Comparison of ENCODE assay signal across 18 mouse cellular contexts in genomic region chr10:67607297-67608032, GRCm38 (mm10). TPM values are rescaled to one million over a fixed set of nuclear protein-coding genes. Genes with fewer than 3 reads are reported as not detected.
DNase-seq lines count a peak whose midpoint lies in the region; ATAC-seq and TF ChIP-seq lines count a peak whose summit lies in the region.
"Had no signal": no experiment of that assay in that cellular context is flagged by ENCODE, and none has a peak within 500 bp of the region (broad histone marks: within the 10 kb centered on the region; RNA-seq: fewer than 3 reads in every experiment).

No protein-coding gene starts in this region.

- 39% methylated on average over 9 of the region's 9 CpGs for WGBS in kidney, postnatal 0 days
- whole genome bisulfite sequencing in kidney, embryonic 14.5 days = 54% methylated on average over 9 of the region's 9 CpGs
- 80% methylated on average over 9 of the region's 9 CpGs for WGBS in hindbrain, embryonic 16.5 days

- TF ChIP-seq CTCF in kidney, postnatal 0 days (IDR thresholded peaks at IDR 0.05; ENCODE audit: low read depth) = no peak

- DNase-seq in kidney, postnatal 0 days (ENCODE audit: low spot score) = peak; percentile 33
- peak; percentile 44 for DNase-seq in CD4-positive, CD25-positive, alpha-beta regulatory T cell, adult 2 months (ENCODE audit: low read depth, low spot score)
- DNase-seq in c-Kit-positive CD71-negative TER-119-negative erythroid progenitor cells, embryonic 14.5 days (ENCODE audit: low read depth) = peak; percentile 24
- no peak for DNase-seq in yolk sac, embryonic 10.5 days (ENCODE audit: low spot score)
- DNase-seq in layer of hippocampus, adult 18-20 months (ENCODE audit: low spot score in 2 of 2) = no peak
- DNase-seq: B cell, adult 2 months; cerebellum, adult 2 months; gastrocnemius, adult 2 months; heart, adult 2 months; kidney, adult 9 months; liver, postnatal 0 days had no signal

- H3K9ac ChIP-seq in kidney, postnatal 0 days (ENCODE audit: low read depth, low read length) = no peak overlapping the region
- H3K9ac ChIP-seq in kidney, embryonic 14.5 days (ENCODE audit: low read depth, low read length) = no peak overlapping the region
- no peak overlapping the region for H3K9ac ChIP-seq in hindbrain, embryonic 16.5 days (ENCODE audit: low read depth, low read length)
- H3K9ac ChIP-seq: hindbrain, embryonic 13.5 days; limb, embryonic 13.5 days; liver, postnatal 0 days; midbrain, embryonic 13.5 days had no signal

- no peak overlapping the region for H3K4me3 ChIP-seq in kidney, postnatal 0 days (replicated peaks; ENCODE audit: low read depth, low read length)
- H3K4me3 ChIP-seq in kidney, embryonic 14.5 days (ENCODE audit: low read length) = no peak overlapping the region
- H3K4me3 ChIP-seq in hindbrain, embryonic 16.5 days (ENCODE audit: low read length) = no peak overlapping the region
- H3K4me3 ChIP-seq: gastrocnemius, adult 2 months; heart, adult 2 months; hindbrain, embryonic 13.5 days; limb, embryonic 13.5 days; midbrain, embryonic 13.5 days had no signal

- no peak overlapping the region for H3K4me2 ChIP-seq in kidney, postnatal 0 days (ENCODE audit: low read length)
- no peak overlapping the region for H3K4me2 ChIP-seq in kidney, embryonic 14.5 days (replicated peaks; ENCODE audit: low read depth, low read length)
- H3K4me2 ChIP-seq in hindbrain, embryonic 16.5 days (ENCODE audit: low read length) = no peak overlapping the region
- H3K4me2 ChIP-seq: hindbrain, embryonic 13.5 days; limb, embryonic 13.5 days; midbrain, embryonic 13.5 days had no signal

- no peaks in the 10 kb centered on the region for H3K4me1 ChIP-seq in kidney, postnatal 0 days (replicated peaks; ENCODE audit: insufficient read depth, low read length)
- H3K4me1 ChIP-seq in kidney, embryonic 14.5 days (ENCODE audit: control insufficient read depth, insufficient read depth, low read length) = no peaks in the 10 kb centered on the region
- H3K4me1 ChIP-seq in hindbrain, embryonic 16.5 days (ENCODE audit: control insufficient read depth, insufficient read depth, low read depth, low read length) = no peaks in the 10 kb centered on the region
- H3K4me1 ChIP-seq: hindbrain, embryonic 13.5 days; limb, embryonic 13.5 days; midbrain, embryonic 13.5 days had no signal

- no peaks in the 10 kb centered on the region for H3K36me3 ChIP-seq in kidney, postnatal 0 days (ENCODE audit: insufficient read depth, low read length)
- H3K36me3 ChIP-seq in kidney, embryonic 14.5 days (ENCODE audit: control insufficient read depth, insufficient read depth, low read length) = no peaks in the 10 kb centered on the region
- no peaks in the 10 kb centered on the region for H3K36me3 ChIP-seq in hindbrain, embryonic 16.5 days (ENCODE audit: control insufficient read depth, insufficient read depth, low read length)
- H3K36me3 ChIP-seq: hindbrain, embryonic 13.5 days; limb, embryonic 13.5 days; midbrain, embryonic 13.5 days had no signal

- H3K27ac ChIP-seq in kidney, postnatal 0 days = no peak overlapping the region
- no peak overlapping the region for H3K27ac ChIP-seq in kidney, embryonic 14.5 days (ENCODE audit: low read depth, low read length)
- no peak overlapping the region for H3K27ac ChIP-seq in hindbrain, embryonic 16.5 days (ENCODE audit: low read depth, low read length)
- H3K27ac ChIP-seq: gastrocnemius, adult 2 months; heart, adult 2 months; hindbrain, embryonic 13.5 days; limb, embryonic 13.5 days; midbrain, embryonic 13.5 days had no signal

- ATAC-seq in kidney, postnatal 0 days (replicated peaks; ENCODE audit: low FRiP score, low read depth) = no peak
- no peak for ATAC-seq in kidney, embryonic 14.5 days (ENCODE audit: low FRiP score, low TSS enrichment)
- ATAC-seq in megakaryocyte progenitor cell, adult 5-6 weeks (replicated peaks; ENCODE audit: poor library complexity) = peak; percentile 50
- ATAC-seq in hindbrain, embryonic 16.5 days = no peak
- ATAC-seq: forebrain, embryonic 16.5 days; liver, postnatal 0 days; midbrain, embryonic 13.5 days had no signal

- H3K9me3 ChIP-seq in kidney, postnatal 0 days (replicated peaks; ENCODE audit: low read length) = no peaks in the 10 kb centered on the region
- H3K9me3 ChIP-seq in kidney, embryonic 14.5 days (ENCODE audit: control insufficient read depth, low read length) = no peaks in the 10 kb centered on the region
- H3K9me3 ChIP-seq in hindbrain, embryonic 16.5 days (ENCODE audit: control insufficient read depth, low read length) = no peaks in the 10 kb centered on the region
- H3K9me3 ChIP-seq: hindbrain, embryonic 13.5 days; limb, embryonic 13.5 days; midbrain, embryonic 13.5 days had no signal

- H3K27me3 ChIP-seq in kidney, postnatal 0 days (ENCODE audit: insufficient read depth, low read length) = no peaks in the 10 kb centered on the region
- H3K27me3 ChIP-seq in kidney, embryonic 14.5 days (ENCODE audit: control insufficient read depth, insufficient read depth, low read length) = no peaks in the 10 kb centered on the region
- H3K27me3 ChIP-seq in hindbrain, embryonic 16.5 days (replicated peaks; ENCODE audit: control insufficient read depth, insufficient read depth, low read length) = no peaks in the 10 kb centered on the region
- H3K27me3 ChIP-seq: hindbrain, embryonic 13.5 days; limb, embryonic 13.5 days; midbrain, embryonic 13.5 days had no signal

RNA-seq across cellular contexts. Expression of gene Ado, which starts 58.7 kb away (rescaled TPM):
- polyA plus RNA-seq in kidney, postnatal 0 days (2015; fragmentation: Nextera tagmentation; extraction: Ambion mirVana) = 51.2 and 56.8 TPM in 2 replicates
- 52.6 and 82.1 TPM in 2 replicates for polyA plus RNA-seq in kidney, embryonic 14.5 days (2014; fragmentation: Nextera tagmentation; extraction: Ambion mirVana)
- 15.5 and 15.9 TPM in 2 replicates for total RNA-seq in megakaryocyte progenitor cell, adult 5-6 weeks (2015)
- total RNA-seq in megakaryocyte progenitor cell, adult 5-6 weeks (2017) = 19.7 and 21.2 TPM in 2 replicates
- 10 to 100 TPM; 35.4 to 35.7 TPM for total RNA-seq in layer of hippocampus, adult 18-20 months (2021)
- polyA plus RNA-seq in hindbrain, embryonic 16.5 days (2015; fragmentation: Nextera tagmentation; extraction: Ambion mirVana) = 83.2 and 91.0 TPM in 2 replicates

Comparison
In these comparisons a context has a peak if more than half of its experiments do, and no peak if none do; other contexts are left out.
1. DNase-seq: peak in kidney, postnatal 0 days (single experiment), CD4-positive, CD25-positive, alpha-beta regulatory T cell, adult 2 months (single experiment) and c-Kit-positive CD71-negative TER-119-negative erythroid progenitor cells, embryonic 14.5 days (single experiment); none in yolk sac, embryonic 10.5 days (single experiment) and layer of hippocampus, adult 18-20 months (0 of 2).